Mouse (Mus musculus): ENCODE data around the gene Asphd2.

Asphd2 gene

GRCm38 (mm10) chr5:112391002-112391401 lies 3.7 kb downstream of the Asphd2 start:
- CTCF ChIA-PET: no interaction called here

DNA sequence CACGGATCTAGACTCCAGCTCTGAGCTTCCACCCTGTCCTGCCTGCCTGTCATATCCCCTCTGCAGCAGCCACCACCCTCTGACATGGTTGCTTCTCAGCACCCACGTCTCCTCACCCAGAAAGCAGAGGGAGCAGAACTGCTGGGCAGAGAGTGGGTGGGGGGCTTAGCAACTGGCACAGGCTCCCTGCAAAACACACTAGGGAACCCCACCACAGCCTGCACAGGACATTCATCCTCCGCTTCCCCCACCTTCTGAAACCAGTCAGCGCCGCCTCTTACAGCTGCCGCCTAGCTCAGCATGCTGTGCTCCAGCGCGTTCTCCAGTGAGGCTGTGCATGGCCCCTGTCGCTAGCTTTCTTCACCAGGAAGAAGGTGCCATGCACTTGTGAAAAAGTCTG lies 5.3 kb downstream of the Asphd2 start:
- CTCF ChIA-PET: no interaction called here

DNA sequence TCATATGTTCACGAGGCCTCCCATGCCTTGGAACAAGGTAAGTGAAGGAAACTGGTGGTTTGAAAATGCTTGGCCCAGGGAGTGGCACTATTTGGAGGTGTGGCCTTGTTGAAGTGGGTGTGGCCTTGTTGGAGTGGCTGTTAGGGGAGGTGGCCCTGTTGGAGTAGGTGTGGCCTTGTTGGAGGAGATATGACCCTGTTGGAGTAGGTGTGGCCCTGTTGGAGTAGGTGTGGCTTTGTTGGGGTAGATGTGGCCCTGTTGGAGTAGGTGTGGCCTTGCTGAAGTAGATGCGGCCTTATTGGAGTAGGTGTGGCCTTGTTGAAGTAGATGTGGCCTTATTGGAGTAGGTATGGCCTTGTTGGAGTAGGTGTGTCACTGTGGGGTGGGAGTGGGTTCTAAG lies 8.7 kb downstream of the Asphd2 start:
- CTCF ChIA-PET: interaction anchor here (0.6 kb wide), 1 partner anchor 1186 kb away, joined by 3 read pairs; no protein-coding TSS in a partner anchor

DNA sequence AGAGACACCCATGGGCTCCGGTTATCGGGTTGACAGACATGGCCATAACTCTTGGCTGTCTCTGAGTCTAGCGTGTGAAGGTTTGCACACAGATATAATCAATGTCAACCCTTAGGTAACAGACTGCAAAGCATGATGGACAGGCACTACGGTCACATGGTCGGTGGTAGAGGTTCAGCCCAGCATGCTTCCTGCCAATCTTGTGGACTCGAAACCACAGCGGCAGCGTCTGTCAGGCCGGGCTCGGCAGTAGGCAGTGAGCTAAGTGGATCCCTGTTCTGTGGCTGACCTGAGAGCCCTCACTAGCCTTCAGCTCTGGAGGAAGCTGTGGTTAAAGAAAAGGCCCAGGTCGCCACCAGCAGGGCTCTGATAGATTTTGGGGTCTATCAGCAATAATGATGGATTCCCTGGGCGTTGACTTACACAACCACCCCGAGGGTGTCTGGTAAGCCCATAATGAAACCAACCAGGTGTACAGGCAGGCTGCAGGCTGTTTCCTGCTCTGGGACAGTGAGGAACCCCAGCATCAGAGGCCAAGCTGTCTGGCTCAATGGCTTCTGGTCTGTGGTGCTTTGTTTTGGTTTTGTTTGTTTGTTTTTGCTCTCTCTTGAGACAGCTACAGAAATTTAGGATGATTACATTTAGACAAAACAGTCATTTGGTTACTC lies 9.7 kb downstream of the Asphd2 start:
- CTCF ChIA-PET: no interaction called here

- CTCF ChIA-PET: no interaction called here
Observed at GRCm38 (mm10) chr5:112382641-112383330, 11.9 kb downstream of the Asphd2 start.

GRCm38 (mm10) chr5:112382042-112382441 lies 12.6 kb downstream of the Asphd2 start:
- CTCF ChIA-PET: no interaction called here

DNA sequence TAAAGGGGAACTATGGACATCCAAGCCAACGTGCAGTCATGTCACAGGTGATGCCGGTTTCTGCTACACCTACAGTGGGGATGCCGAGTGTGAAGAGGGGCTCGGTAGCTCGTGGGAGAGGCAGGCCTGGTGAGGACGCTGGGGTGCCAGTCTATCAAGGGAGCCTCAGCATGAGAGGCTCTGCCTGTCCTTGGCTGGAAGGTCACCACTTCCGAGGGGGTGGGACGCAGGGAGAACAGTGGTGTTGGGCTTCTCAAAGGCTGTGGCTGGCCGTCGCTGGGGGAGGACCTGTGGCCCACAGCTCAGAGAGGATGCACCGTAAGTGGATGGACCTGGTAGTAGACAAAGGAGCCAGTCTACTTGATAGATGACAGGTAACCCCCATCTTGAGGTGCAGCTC lies 13.5 kb downstream of the Asphd2 start:
- CTCF ChIA-PET: no interaction called here

DNA sequence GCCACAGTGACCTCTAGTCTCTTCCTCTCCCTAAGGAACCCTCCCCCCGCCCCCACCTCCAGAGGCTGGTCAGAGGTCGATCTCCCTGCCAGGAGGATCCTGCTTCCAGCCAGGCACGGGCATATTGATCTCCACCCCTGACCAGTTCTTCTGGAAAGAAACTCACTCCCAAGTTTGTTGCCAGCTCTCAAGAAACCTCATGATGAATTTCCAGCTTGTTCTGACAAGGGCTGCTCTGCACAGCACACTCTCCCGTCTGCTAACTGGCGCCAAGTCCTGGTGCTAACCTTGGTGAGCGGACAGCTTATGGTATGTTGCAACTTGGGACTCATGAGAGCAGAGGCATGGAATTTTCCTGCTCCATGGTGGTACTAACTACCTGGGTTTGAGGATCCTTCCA lies 15.9 kb downstream of the Asphd2 start:
- CTCF ChIA-PET: no interaction called here

GRCm38 (mm10) chr5:112377380-112377779 lies 17.3 kb downstream of the Asphd2 start:
- CTCF ChIA-PET: no interaction called here

DNA sequence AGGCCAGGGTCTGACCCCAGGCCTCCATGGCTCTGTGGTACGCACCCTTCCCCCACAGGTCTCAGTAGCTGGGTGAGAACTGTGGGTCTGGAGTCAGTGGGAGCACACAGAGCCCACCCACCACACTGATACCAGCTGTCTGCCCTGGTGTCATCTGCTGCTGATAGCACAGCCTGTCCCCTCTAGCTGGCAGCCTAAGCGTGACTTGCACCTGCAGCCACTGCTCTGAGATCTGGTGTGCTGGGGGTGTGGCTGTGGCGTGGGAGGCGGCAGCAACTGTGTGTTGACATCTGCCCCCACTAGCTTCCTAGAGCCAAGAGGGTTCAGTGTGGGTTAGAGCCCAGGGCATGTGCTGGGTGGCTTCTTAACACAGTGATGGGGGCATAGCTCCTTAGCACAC lies 18.6 kb downstream of the Asphd2 start:
- CTCF ChIA-PET: interaction anchor here (0.6 kb wide), 1 partner anchor 147 kb away, joined by 5 read pairs; no protein-coding TSS in a partner anchor

DNA sequence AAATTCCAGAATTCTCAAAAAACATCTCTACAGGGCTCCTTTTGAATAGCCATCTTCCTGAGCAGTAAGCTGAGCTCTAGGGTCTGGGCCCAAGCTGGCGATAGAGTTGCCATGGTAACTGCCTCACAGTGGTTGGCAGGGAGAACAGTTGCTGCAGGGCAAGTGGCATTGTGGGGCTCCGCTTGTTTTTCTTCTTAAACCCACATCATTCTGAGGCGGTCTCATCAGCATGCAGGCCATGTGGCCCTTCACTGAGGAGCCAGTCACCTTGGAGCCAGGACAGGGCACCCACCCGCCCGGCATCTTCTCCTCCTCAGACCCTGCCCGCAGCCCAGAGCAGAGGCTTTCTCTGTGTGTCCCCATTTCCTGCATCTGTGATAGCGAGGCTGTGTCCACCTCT lies 22.7 kb downstream of the Asphd2 start:
- CTCF ChIA-PET: no interaction called here

DNA sequence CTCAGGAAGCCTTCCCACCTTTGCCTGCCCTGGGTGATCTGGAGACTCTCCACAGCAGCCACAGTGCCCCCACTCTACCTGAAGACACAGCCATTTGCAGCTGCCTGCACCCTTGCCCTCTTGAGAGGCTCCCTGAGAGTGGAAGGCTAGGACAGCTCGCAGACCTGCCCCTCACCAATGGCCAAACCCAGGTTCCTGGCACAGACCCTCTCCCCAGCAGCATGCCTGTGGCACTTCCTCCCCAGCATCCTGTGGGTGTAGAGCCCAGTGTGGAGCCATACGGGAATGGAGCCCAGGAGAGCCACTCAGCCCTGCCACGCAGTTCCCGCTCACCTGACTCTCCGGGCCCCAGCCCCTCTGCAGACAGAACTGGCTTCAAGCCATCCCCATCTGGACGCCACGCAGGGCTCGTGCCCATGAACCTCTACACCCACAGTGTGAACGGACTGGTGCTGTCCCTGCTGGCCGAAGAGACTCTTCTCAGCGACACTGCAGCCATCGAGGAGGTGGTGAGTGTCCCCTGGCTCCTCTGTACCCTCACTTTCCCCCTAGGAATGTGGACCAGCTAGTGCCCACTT lies 24.3 kb downstream of the Asphd2 start:
- CTCF ChIA-PET: no interaction called here

DNA sequence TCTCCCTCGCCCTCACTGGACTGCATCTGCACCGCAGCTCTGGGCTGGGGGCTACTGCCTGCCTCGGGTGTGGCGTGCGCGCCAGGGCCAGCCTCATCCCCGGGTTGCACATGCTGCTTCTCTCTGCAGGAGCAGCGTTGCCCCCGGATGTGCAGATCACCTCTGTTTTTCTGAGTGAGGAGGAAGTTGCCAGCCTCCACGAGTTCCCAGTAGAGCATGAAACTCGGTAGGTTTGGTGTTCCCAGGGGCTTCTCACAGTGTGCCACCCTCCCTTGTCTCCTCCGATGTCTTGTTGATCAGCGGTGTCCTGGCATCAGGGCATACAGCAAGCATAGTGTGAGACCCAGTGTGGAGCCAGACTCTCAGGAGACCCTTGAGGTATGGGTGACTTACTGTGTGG lies 25.3 kb downstream of the Asphd2 start:
- CTCF ChIA-PET: no interaction called here

DNA sequence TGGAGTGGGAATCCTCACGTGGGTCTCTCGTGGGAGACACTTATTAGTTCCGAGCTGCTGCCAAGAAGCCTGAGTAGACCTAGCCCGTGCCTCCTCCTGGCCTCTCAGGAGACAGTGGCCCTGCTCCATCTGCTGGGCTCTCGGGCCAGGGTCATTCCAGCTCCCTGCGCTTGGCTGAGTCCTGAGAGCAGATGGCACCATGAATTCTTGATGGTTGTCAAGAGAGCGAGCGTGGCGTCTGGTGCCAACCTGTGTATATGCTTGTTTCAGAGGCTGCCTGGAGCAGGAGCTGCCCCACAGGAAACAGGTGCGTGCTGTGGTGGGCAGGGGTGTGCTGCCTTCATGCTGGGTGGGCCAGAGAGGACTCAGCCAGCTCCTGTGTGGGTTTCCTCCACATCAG lies 26.0 kb downstream of the Asphd2 start:
- CTCF ChIA-PET: interaction anchor here (0.7 kb wide), 1 partner anchor 210 kb away, joined by 3 read pairs; no protein-coding TSS in a partner anchor

DNA sequence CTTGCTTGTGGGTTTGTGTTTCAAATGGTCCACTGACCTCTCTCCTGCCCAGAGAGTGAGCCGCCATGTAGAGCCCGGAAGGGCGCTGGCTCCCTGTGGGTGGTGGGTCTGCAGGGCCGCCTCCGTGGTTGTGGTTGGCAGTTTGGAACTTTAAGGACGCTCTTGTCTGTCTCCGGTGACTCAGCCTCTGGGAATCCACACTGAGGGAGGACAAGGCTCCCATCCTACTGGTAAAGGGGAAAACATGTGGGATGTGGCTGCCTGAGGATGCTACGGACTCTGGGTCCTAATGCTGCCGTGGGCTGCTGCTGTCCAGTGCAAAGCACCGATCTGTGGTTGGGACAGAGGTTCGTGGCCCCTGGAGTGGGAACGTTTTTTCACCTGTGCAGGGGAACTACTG lies 26.7 kb downstream of the Asphd2 start:
- CTCF ChIA-PET: interaction anchor here (0.7 kb wide), 1 partner anchor 209 kb away, joined by 3 read pairs; no protein-coding TSS in a partner anchor

- CTCF ChIA-PET: no interaction called here
Observed at GRCm38 (mm10) chr5:112367338-112367737, 27.3 kb downstream of the Asphd2 start.

DNA sequence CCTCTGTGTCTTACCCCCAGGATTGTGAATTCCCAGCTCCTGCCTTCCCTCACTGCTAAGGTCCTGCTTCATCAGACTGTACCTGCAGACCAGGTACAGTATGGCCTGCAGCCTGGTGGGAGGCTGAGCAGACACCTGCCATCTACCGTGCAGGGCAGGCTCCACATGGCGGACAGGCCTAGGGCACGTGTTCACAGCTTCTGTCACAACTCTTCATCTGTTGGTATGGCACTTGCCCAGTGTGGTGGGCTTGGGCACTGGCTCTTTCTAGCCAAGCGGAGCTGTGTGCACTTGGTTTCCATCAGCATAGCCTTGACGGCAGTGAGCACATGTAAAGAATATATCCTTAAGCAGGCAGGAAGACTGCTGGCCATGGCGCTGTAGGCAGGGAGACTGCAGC lies 27.8 kb downstream of the Asphd2 start:
- CTCF ChIA-PET: no interaction called here

DNA sequence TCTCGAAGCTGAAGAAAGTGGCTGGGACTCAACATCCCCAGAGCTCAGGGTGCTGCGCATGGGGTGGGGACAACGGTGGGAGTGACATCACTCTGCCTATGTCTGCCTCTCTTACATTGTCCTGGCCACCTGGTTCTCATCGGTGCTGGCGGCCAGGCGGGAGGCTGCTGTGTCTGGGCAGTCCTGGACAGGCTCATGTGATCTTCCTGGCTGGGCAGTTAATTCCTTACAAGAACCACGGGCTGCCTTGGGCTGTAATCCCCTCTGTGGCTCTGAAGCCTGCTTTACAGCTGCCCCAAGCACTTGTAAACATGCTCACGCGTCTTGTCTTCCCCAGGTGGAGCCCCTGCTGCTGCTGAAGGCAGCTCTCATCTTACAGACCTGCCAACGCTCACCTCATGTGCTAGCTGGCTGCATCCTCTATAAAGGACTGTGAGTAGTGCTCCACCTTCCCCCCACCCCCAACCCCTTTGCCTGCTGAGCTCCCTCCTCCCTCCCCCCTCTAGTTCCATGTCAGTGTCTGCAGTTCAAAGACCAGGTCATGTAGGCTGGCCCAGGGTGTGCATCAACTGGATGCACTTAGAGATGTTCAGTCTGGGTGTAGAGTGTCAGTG lies 30.4 kb downstream of the Asphd2 start:
- CTCF ChIA-PET: no interaction called here

DNA sequence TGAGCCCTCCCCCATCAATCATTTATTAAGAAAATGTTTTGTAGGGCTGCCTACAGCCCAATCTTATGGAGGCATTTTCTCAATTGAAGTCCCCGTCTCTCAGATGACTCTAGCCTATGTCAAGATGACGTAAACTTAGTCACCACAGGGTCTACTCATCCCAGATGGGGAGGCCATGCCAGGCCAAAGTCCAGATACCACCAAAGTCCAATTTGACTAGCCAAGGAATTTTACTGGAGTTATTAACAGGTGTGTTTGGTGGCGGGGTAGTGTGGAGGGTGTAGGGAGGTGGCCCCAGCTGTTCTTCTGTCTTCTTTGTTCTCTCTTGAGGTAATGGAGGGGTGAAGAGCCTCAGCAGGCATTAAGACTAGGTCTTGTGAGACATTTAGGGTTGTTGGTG lies 34.6 kb downstream of the Asphd2 start:
- CTCF ChIA-PET: no interaction called here

GRCm38 (mm10) chr5:112359520-112359919 lies 35.1 kb downstream of the Asphd2 start:
- CTCF ChIA-PET: no interaction called here

- CTCF ChIA-PET: no interaction called here
Observed at GRCm38 (mm10) chr5:112356322-112356721, 38.3 kb downstream of the Asphd2 start.

DNA sequence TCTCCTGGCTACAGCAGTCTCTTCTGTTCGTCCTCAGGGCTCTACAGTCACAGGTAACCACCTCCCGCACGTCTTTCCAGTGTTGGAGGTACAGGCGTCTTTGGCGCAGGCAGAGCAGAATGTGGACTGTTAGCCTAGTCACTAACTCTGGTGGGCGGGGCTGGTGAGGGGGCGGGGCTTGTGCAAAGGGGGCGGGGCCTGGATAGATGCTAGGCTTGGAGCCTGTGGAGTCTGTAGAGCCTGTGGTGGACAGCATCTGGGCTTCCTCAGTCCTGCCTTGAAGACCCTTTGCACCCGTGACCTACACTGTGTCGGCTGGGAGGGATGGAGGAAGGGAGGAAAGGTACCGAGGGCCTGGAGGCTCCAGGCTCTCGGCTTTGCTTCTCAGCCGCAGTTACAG lies 38.8 kb downstream of the Asphd2 start, which contains the start of gene Gm6583:
TSS of gene Gm6583 (minus strand) at position 124 of the 400 bp plus-strand sequence.
- CTCF ChIA-PET: no interaction called here

DNA sequence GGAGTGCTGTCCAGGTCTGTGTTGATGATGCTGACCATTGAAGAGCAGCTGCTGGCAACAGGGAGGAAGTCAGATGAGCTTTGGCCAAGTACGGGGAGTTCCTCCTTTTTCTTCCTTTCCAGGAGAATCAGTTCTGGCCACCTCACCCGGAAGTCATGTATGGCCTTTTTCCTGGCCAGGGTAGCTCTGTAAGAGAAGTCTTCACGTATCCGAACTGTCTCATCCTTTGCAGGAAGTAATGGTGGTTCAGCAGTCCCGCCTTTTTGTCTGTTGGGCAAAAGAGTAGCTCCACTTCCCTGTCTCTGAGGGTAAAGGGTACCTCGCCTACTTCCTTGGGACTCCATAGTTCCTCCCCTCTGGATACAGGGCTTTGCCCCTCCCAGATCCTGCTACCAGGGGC lies 39.2 kb downstream of the Asphd2 start:
- CTCF ChIA-PET: no interaction called here
